Mouse (Mus musculus): Measurements from ENCODE around the gene Aldh16a1. TPM values are rescaled to one million over a fixed set of nuclear protein-coding genes. Genes with fewer than 3 reads are reported as not detected.

Aldh16a1 gene
- polyA plus RNA-seq, 1 experiment from 2014 or later = 26.8 TPM

GRCm38 (mm10) chr7:45107052-45107645 lies 47.2 kb downstream of the Aldh16a1 start:
- no peak for TF ChIP-seq CTCF (IDR thresholded peaks at IDR 0.05; ENCODE audit: low read depth)
- TF ChIP-seq EP300 (IDR thresholded peaks at IDR 0.05; ENCODE audit: low read depth) = no peak
- no peaks in the 10 kb centered on the region for H3K36me3 ChIP-seq (replicated peaks; ENCODE audit: insufficient read depth, low read length)
- no peak overlapping the region for H3K4me2 ChIP-seq (ENCODE audit: low read depth, low read length)
- no peaks in the 10 kb centered on the region for H3K9me3 ChIP-seq (ENCODE audit: low read length)
- no peak overlapping the region for H3K27ac ChIP-seq (ENCODE audit: low read depth)
- no peak for ATAC-seq
- no peak overlapping the region for H3K4me3 ChIP-seq (ENCODE audit: low read depth, low read length)
- no peak overlapping the region for H3K9ac ChIP-seq (replicated peaks)
- 48% methylated on average over 5 of the region's 5 CpGs for WGBS (ENCODE audit: insufficient replicate concordance)
- H3K27me3 ChIP-seq (ENCODE audit: insufficient read depth, low read length) = no peaks in the 10 kb centered on the region
- no peak for DNase-seq
- peaks cover 12% of the 10 kb centered on the region for H3K4me1 ChIP-seq (ENCODE audit: insufficient read depth)

- Histone ChIP-seq H3K36me3 (replicated peaks; ENCODE audit: insufficient read depth, low read length) (no peaks in the 10 kb centered on the region), H3K27me3 (ENCODE audit: insufficient read depth, low read length) (no peaks in the 10 kb centered on the region), H3K4me3 (ENCODE audit: low read depth, low read length) (no peak overlapping the region), H3K9me3 (ENCODE audit: low read length) (no peaks in the 10 kb centered on the region), H3K4me2 (ENCODE audit: low read depth, low read length) (no peak overlapping the region), H3K27ac (ENCODE audit: low read depth) (no peak overlapping the region), H3K4me1 (ENCODE audit: insufficient read depth) (peaks cover 15% of the 10 kb centered on the region), H3K9ac (replicated peaks) (no peak overlapping the region)
- WGBS (ENCODE audit: insufficient replicate concordance) = 70% methylated on average over 6 of the region's 6 CpGs
- DNase-seq (no peak), ATAC-seq (no peak)
- TF ChIP-seq CTCF (IDR thresholded peaks at IDR 0.05; ENCODE audit: low read depth) = no peak
- no peak for TF ChIP-seq EP300 (IDR thresholded peaks at IDR 0.05; ENCODE audit: low read depth)
Measured at GRCm38 (mm10) chr7:45106441-45106840, 47.9 kb downstream of the Aldh16a1 start.

DNA sequence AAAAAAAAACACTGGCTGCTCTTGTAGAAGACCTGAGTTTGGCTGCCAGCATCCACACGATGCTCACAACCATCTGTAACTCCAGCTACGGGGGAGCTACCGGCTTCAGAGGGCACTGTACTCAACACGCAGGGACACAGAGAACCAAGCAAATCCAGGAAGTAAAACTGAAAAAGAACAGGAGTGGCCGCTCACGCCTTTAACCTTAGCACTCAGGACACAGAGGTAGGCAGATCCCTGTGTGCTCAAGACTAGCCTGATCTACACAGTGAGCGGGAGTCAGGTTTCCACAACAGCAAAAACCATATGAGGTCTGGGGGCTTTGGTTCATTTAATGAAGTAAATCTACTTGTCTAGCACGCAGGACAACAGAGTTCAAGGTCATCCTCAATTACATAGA lies 48.9 kb downstream of the Aldh16a1 start:
- WGBS (ENCODE audit: insufficient replicate concordance) = 72% methylated on average over 8 of the region's 8 CpGs
- ATAC-seq (no peak), DNase-seq (no peak)
- no peak overlapping the region for H3K9ac ChIP-seq (replicated peaks)
- no peaks in the 10 kb centered on the region for H3K9me3 ChIP-seq (ENCODE audit: low read length)
- H3K4me2 ChIP-seq (ENCODE audit: low read depth, low read length) = no peak overlapping the region
- H3K27ac ChIP-seq (ENCODE audit: low read depth) = no peak overlapping the region
- no peak overlapping the region for H3K4me3 ChIP-seq (ENCODE audit: low read depth, low read length)
- H3K27me3 ChIP-seq (ENCODE audit: insufficient read depth, low read length) = no peaks in the 10 kb centered on the region
- H3K4me1 ChIP-seq (ENCODE audit: insufficient read depth) = peaks cover 15% of the 10 kb centered on the region
- H3K36me3 ChIP-seq (replicated peaks; ENCODE audit: insufficient read depth, low read length) = no peaks in the 10 kb centered on the region
- TF ChIP-seq CTCF (IDR thresholded peaks at IDR 0.05; ENCODE audit: low read depth) (no peak), EP300 (IDR thresholded peaks at IDR 0.05; ENCODE audit: low read depth) (no peak)

DNA sequence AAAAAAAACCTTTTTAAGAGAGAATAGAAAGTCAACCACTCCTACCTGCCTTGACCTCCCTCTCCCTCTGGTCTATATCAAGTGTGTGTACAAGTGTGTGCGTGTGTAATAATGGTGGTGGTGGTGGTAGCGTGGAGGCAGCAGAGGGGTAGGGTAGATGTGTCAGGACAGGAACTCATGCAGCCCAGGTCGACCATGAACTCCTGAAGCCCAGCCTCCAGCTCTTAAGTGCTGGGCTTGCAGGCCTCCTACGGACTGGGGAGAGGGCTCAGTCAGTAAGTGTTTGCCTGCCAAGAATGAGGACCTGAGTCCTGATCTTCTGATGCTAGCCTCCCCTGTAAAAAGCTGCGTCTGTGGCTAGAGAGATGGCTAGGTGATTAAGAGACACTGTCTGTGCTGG lies 49.4 kb downstream of the Aldh16a1 start:
- WGBS (ENCODE audit: insufficient replicate concordance) = 72% methylated on average over 5 of the region's 5 CpGs
- H3K27me3 ChIP-seq (ENCODE audit: insufficient read depth, low read length) = no peaks in the 10 kb centered on the region
- peaks cover 15% of the 10 kb centered on the region for H3K4me1 ChIP-seq (ENCODE audit: insufficient read depth)
- H3K36me3 ChIP-seq (replicated peaks; ENCODE audit: insufficient read depth, low read length) = no peaks in the 10 kb centered on the region
- H3K9me3 ChIP-seq (ENCODE audit: low read length) = no peaks in the 10 kb centered on the region
- H3K4me2 ChIP-seq (ENCODE audit: low read depth, low read length) = no peak overlapping the region
- TF ChIP-seq EP300 (IDR thresholded peaks at IDR 0.05; ENCODE audit: low read depth) (no peak), CTCF (IDR thresholded peaks at IDR 0.05; ENCODE audit: low read depth) (no peak)
- H3K27ac ChIP-seq (ENCODE audit: low read depth) = no peak overlapping the region
- ATAC-seq (no peak), DNase-seq (no peak)
- no peak overlapping the region for H3K4me3 ChIP-seq (ENCODE audit: low read depth, low read length)
- H3K9ac ChIP-seq (replicated peaks) = no peak overlapping the region

- DNase-seq (peak; percentile 80), ATAC-seq (peak; percentile 97)
- Histone ChIP-seq H3K27ac (ENCODE audit: low read depth) (peak within 1 kb of the TSS; percentile 91), H3K9ac (replicated peaks) (peak within 1 kb of the TSS; percentile 70), H3K36me3 (replicated peaks; ENCODE audit: insufficient read depth, low read length) (no peaks in the 10 kb centered on the region), H3K4me3 (ENCODE audit: low read depth, low read length) (peak within 1 kb of the TSS; percentile 53), H3K4me2 (ENCODE audit: low read depth, low read length) (peak within 1 kb of the TSS; percentile 75), H3K4me1 (ENCODE audit: insufficient read depth) (peaks cover 15% of the 10 kb centered on the region), H3K9me3 (ENCODE audit: low read length) (no peaks in the 10 kb centered on the region), H3K27me3 (ENCODE audit: insufficient read depth, low read length) (no peaks in the 10 kb centered on the region)
- WGBS (ENCODE audit: insufficient replicate concordance) = 21% methylated on average over 7 of the region's 7 CpGs
- TF ChIP-seq EP300 (IDR thresholded peaks at IDR 0.05; ENCODE audit: low read depth) (no peak), CTCF (IDR thresholded peaks at IDR 0.05; ENCODE audit: low read depth) (no peak)
Measured at GRCm38 (mm10) chr7:45103652-45104180, 50.7 kb downstream of the Aldh16a1 start, which contains the start of gene Fcgrt. Fcgrt (minus strand) TSS chr7:45103851.

DNA sequence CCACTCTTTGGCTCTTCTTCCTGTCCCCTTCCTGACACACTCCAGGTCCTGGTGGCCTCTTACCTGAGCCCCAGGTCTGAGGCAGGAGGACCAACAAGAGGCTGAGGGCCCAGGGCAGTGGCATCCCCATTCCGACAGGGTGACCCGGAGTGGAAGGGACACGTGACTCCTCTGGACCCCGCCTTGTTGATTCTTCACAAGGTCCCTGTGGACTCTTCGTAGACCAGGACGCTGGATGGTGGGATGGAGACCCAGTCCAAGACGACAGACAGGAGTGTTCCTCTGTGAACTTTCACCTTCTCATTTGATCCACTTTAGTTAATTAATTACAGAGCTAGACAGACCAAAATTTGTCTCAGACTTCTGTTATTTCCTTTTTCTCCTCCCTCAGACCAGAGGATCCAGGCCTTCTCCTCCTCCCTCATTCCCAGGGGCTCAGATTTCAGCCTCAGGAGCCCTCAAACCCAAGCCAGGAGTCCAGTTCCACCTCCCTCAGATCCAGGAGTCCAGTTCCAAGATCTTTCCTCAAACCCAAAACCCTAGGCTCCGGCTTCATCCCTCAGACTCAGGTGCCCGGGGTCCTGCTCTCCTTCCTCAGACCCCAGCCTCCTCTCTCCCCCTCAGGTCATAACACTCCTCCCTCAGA lies 51.3 kb downstream of the Aldh16a1 start:
- no peaks in the 10 kb centered on the region for H3K9me3 ChIP-seq (ENCODE audit: low read length)
- H3K4me1 ChIP-seq (ENCODE audit: insufficient read depth) = peaks cover 15% of the 10 kb centered on the region
- TF ChIP-seq CTCF (IDR thresholded peaks at IDR 0.05; ENCODE audit: low read depth) = no peak
- TF ChIP-seq EP300 (IDR thresholded peaks at IDR 0.05; ENCODE audit: low read depth) = no peak
- peak overlapping the region; percentile 70 for H3K9ac ChIP-seq (replicated peaks)
- DNase-seq = no peak
- peak overlapping the region; percentile 53 for H3K4me3 ChIP-seq (ENCODE audit: low read depth, low read length)
- peak; percentile 24; the same call in 1 of the 2 replicates for ATAC-seq
- peak overlapping the region; percentile 91 for H3K27ac ChIP-seq (ENCODE audit: low read depth)
- no peaks in the 10 kb centered on the region for H3K36me3 ChIP-seq (replicated peaks; ENCODE audit: insufficient read depth, low read length)
- peak overlapping the region; percentile 75 for H3K4me2 ChIP-seq (ENCODE audit: low read depth, low read length)
- no peaks in the 10 kb centered on the region for H3K27me3 ChIP-seq (ENCODE audit: insufficient read depth, low read length)
- 59% methylated on average over 9 of the region's 9 CpGs for WGBS (ENCODE audit: insufficient replicate concordance)
